In the genomic region with DNA sequence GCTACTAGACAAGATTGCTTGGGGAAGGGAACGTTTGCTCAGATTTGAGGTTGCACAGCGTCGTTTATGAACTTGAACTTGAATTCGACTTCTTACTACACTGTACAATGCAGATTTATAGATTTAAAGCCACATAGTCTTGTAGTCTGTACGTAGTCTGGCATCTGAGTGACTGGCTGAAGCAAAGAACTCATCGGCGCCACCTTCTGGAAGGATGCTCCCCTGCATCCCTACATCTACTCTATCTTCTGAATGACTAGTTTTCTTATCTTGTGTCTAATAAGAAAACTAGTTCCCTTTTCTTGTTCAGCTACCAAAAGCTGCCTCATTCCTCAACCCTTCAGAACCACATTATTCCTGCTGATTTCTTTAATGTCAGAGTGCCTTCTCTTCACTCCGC, we compare ENCODE assay signal across 7 mouse cellular contexts. TPM values are rescaled to one million over a fixed set of nuclear protein-coding genes. Genes with fewer than 3 reads are reported as not detected.
DNase-seq lines count a peak whose midpoint lies in the region; ATAC-seq lines count a peak whose summit lies in the region.
"Not testable (repeated sequence)": the region's sequence is repeated elsewhere in the genome, so short reads cannot be mapped to it uniquely, and the experiment has no call there.

No protein-coding gene starts in this region.

- DNase-seq in NIH3T3 (ENCODE audit: low read depth): peak; percentile 61
- DNase-seq in c-Kit-positive CD71-positive TER-119-negative erythroid progenitor cells, embryonic 14.5 days (ENCODE audit: low read depth): peak; percentile 14
- DNase-seq in forebrain, embryonic 14.5 days (ENCODE audit: low spot score): peak; percentile 17
- peak; percentile 48 for DNase-seq in hindbrain, embryonic 14.5 days (ENCODE audit: low spot score)
- peak; percentile 44 to 67 for DNase-seq in left cerebral cortex, adult 18-20 months (ENCODE audit: low spot score in 2 of 2)
- DNase-seq in lung, postnatal 25 days (ENCODE audit: low spot score): peak; percentile 4
- DNase-seq in right cerebral cortex, postnatal 4 days: peak; percentile 67

- H3K27me3 ChIP-seq in forebrain, embryonic 14.5 days (replicated peaks; ENCODE audit: control insufficient read depth, insufficient read depth, low read length); hindbrain, embryonic 14.5 days (ENCODE audit: control insufficient read depth, insufficient read depth, low read length): not testable (repeated sequence)

- H3K9me3 ChIP-seq in forebrain, embryonic 14.5 days (replicated peaks; ENCODE audit: control insufficient read depth, low read length); hindbrain, embryonic 14.5 days (ENCODE audit: control insufficient read depth, low read length): not testable (repeated sequence)

- 58% methylated on average over 8 of the region's 8 CpGs for WGBS in forebrain, embryonic 14.5 days
- WGBS in hindbrain, embryonic 14.5 days: 61% methylated on average over 8 of the region's 8 CpGs

- H3K27ac ChIP-seq in forebrain, embryonic 14.5 days (ENCODE audit: low read depth, low read length); hindbrain, embryonic 14.5 days: not testable (repeated sequence)

- H3K36me3 ChIP-seq in forebrain, embryonic 14.5 days (ENCODE audit: control insufficient read depth, insufficient read depth, low read length); hindbrain, embryonic 14.5 days (replicated peaks; ENCODE audit: control insufficient read depth, insufficient read depth): not testable (repeated sequence)

- H3K4me3 ChIP-seq in forebrain, embryonic 14.5 days (ENCODE audit: low read depth, low read length); hindbrain, embryonic 14.5 days (replicated peaks; ENCODE audit: low read length): not testable (repeated sequence)

- not testable (repeated sequence) for H3K4me1 ChIP-seq in forebrain, embryonic 14.5 days (ENCODE audit: control insufficient read depth, insufficient read depth, low read length); hindbrain, embryonic 14.5 days (replicated peaks; ENCODE audit: control insufficient read depth, insufficient read depth, low read length)

- ATAC-seq in forebrain, embryonic 14.5 days; hindbrain, embryonic 14.5 days (ENCODE audit: low FRiP score): not testable (repeated sequence)

- H3K9ac ChIP-seq in forebrain, embryonic 14.5 days (ENCODE audit: low read length); hindbrain, embryonic 14.5 days: not testable (repeated sequence)

- H3K4me2 ChIP-seq in forebrain, embryonic 14.5 days (ENCODE audit: low read length); hindbrain, embryonic 14.5 days (replicated peaks): not testable (repeated sequence)

RNA-seq across cellular contexts. Expression of a gene that starts 41.5 kb away (rescaled TPM):
- polyA plus RNA-seq in forebrain, embryonic 14.5 days (2014; fragmentation: Nextera tagmentation; extraction: Ambion mirVana): 35.6 and 38.7 TPM in 2 replicates
- polyA plus RNA-seq in hindbrain, embryonic 14.5 days (2014; fragmentation: Nextera tagmentation; extraction: Ambion mirVana): 38.9 and 40.9 TPM in 2 replicates
- total RNA-seq in left cerebral cortex, adult 18-20 months (2021): 10 to 100 TPM; 17.2 to 20.0 TPM

Comparison
In these comparisons a context has a peak if more than half of its experiments do, and no peak if none do; other contexts are left out.
1. DNase-seq: peak in every context shown above with its lines; median percentile 67 in right cerebral cortex, postnatal 4 days; 61 in NIH3T3; 56 in left cerebral cortex, adult 18-20 months; 48 in hindbrain, embryonic 14.5 days; 17 in forebrain, embryonic 14.5 days; 14 in c-Kit-positive CD71-positive TER-119-negative erythroid progenitor cells, embryonic 14.5 days; 4 in lung, postnatal 25 days.